Mouse (Mus musculus) common myeloid progenitor, adult 5-6 weeks (primary cell): ENCODE results near the gene Casp4. TPM values are rescaled to one million over a fixed set of nuclear protein-coding genes. Genes with fewer than 3 reads are reported as not detected.

Experiments used
- ATAC-seq: replicated peaks from 2 replicates; pipeline ENCODE4 v1.8.0; 2016; ENCODE audit warnings: low read depth, mild to moderate bottlenecking, moderate TSS enrichment, inconsistent platforms; ENCODE audit not compliant: poor library complexity, severe bottlenecking
- total RNA-seq: library from RNA; stranded (forward); fragments of 200-1000, 187-1606 nt; gene quantifications from 2 replicates; pipeline ENCODE4 v1.2.3, GENCODE M21; 2017

Gene Casp4
- total RNA-seq, 1 experiment from 2014 or later, result 23.2 TPM

DNA sequence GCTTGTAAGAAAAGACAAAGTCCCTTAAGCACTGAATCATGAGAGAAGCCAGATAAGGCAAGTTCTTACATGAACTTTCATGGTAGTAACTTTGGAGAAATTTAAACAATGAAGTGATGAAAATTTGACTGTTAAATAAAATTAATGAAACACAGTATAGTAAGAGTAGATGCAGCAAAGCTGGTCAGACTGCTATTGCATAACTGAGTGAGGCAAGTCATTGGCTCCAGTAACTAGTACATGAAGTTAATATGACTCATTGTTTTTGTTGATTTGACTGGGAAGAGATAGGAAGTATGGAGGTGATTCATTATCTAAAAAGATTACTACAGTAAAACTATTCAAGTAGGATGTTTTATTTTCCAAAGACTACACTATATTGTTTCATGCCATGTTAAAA is 48.2 kb downstream of the Casp4 start:
- no peak for ATAC-seq

Other genes with a start within 250 kb of the Casp4 start
- 51.6 and 60.8 TPM in 2 replicates for gene Casp1, start 10.3 kb upstream of the Casp4 start, total RNA-seq
- gene Casp12, start 36.6 kb downstream of the Casp4 start, total RNA-seq, result 3.0 and 11.7 TPM in 2 replicates